Mouse (Mus musculus) CH12.LX (cell line): ENCODE results near the gene Ankrd27. TPM values are rescaled to one million over a fixed set of nuclear protein-coding genes. Genes with fewer than 3 reads are reported as not detected.
A peak's percentile ranks its signal among the peaks of the same experiment; 100 is the strongest.

Experiments used
- DNase-seq: peaks from one replicate; pipeline ENCODE4 v3.0.0-alpha.2; 2013; ENCODE audit errors: extremely low read depth
- H3K27ac ChIP-seq: 2 replicates; pipeline ENCODE4 v1.5.1; 2012; ENCODE audit warnings: low read depth, mild to moderate bottlenecking, control low read depth, moderate library complexity; ENCODE audit not compliant: insufficient read depth
- H3K27me3 ChIP-seq: replicated peaks from 2 replicates; pipeline ENCODE3; 2012; ENCODE audit warnings: inconsistent platforms
- H3K36me3 ChIP-seq, 2 experiments: replicated peaks in 1 of 2; 2 replicates each; pipeline versions ENCODE3 to v1.6.1; 2012; ENCODE audit warnings: inconsistent platforms in 1 of 2, low read length in 1 of 2, mild to moderate bottlenecking in 1 of 2, mixed read lengths in 1 of 2, moderate library complexity in 1 of 2; ENCODE audit not compliant: control insufficient read depth in 1 of 2, insufficient read depth in 1 of 2
- H3K4me1 ChIP-seq, 2 experiments: 2 replicates each; pipeline ENCODE4 v1.6.1; 2012; ENCODE audit warnings: inconsistent platforms in 1 of 2, moderate library complexity in 1 of 2; ENCODE audit not compliant: insufficient read depth in 2 of 2, control insufficient read depth in 1 of 2
- H3K4me2 ChIP-seq: 2 replicates; pipeline ENCODE4 v1.6.1; 2012; ENCODE audit warnings: low read depth, mild to moderate bottlenecking, control low read depth; ENCODE audit not compliant: poor library complexity, insufficient read depth, severe bottlenecking
- H3K4me3 ChIP-seq, 3 experiments: fragments of 150-350 bp in 1 of 3; sonication (generic) in 1 of 3; replicated peaks in 1 of 3; 2 replicates each; pipeline versions ENCODE3 to v1.5.1; 2011 to 2012; ENCODE audit warnings: low read depth in 2 of 3, low read length in 2 of 3, mild to moderate bottlenecking in 2 of 3, moderate library complexity in 2 of 3, control low read depth in 1 of 3, improper control_type of control experiment in 1 of 3, inconsistent platforms in 1 of 3, mixed read lengths in 1 of 3; ENCODE audit not compliant: poor library complexity in 1 of 3
- H3K79me2 ChIP-seq: replicated peaks from 2 replicates; pipeline ENCODE4 v1.6.1; 2012; ENCODE audit warnings: mild to moderate bottlenecking, moderate library complexity; ENCODE audit not compliant: control insufficient read depth, poor library complexity, insufficient read depth, severe bottlenecking; ENCODE audit errors: extremely low read depth
- H3K9ac ChIP-seq: 2 replicates; pipeline ENCODE4 v1.6.1; 2012; ENCODE audit warnings: low read depth, mild to moderate bottlenecking, control low read depth, moderate library complexity; ENCODE audit not compliant: insufficient read depth
- H3K9me3 ChIP-seq: replicated peaks from 2 replicates; pipeline ENCODE3; 2012; ENCODE audit warnings: low read length, inconsistent platforms, mixed read lengths
- CHD2 ChIP-seq: IDR thresholded peaks from 2 replicates; pipeline ENCODE4 v1.6.1; 2011; ENCODE audit warnings: low read length, improper control_type of control experiment
- CTCF ChIP-seq, 2 experiments: IDR thresholded peaks in 1 of 2; conservative IDR thresholded peaks in 1 of 2; 2 replicates each; pipeline ENCODE4 v1.5.1; 2011 to 2012; ENCODE audit warnings: low read depth in 2 of 2, low read length in 2 of 2, improper control_type of control experiment in 1 of 2, inconsistent platforms in 1 of 2, mild to moderate bottlenecking in 1 of 2, moderate library complexity in 1 of 2
- JUN ChIP-seq: IDR thresholded peaks from 2 replicates; pipeline ENCODE4 v1.6.1; 2011; ENCODE audit warnings: low read depth, mild to moderate bottlenecking, low read length, improper control_type of control experiment, moderate library complexity; ENCODE audit not compliant: insufficient read depth
- JUND ChIP-seq: conservative IDR thresholded peaks from 2 replicates; pipeline ENCODE4 v1.6.1; 2011; ENCODE audit warnings: low read depth, low read length, improper control_type of control experiment
- MAX ChIP-seq: IDR thresholded peaks from 2 replicates; pipeline ENCODE4 v1.6.1; 2011; ENCODE audit warnings: low read length, improper control_type of control experiment
- MXI1 ChIP-seq: IDR thresholded peaks from 2 replicates; pipeline ENCODE4 v1.6.1; 2011; ENCODE audit warnings: mild to moderate bottlenecking, low read depth, low read length, improper control_type of control experiment
- MYC ChIP-seq: IDR thresholded peaks from 2 replicates; pipeline ENCODE4 v1.6.1; 2011; ENCODE audit warnings: low read depth, mild to moderate bottlenecking, improper control_type of control experiment, low read length
- NELFE ChIP-seq: IDR thresholded peaks from 2 replicates; pipeline ENCODE4 v1.6.1; 2011; ENCODE audit warnings: low read depth, low read length, improper control_type of control experiment
- NRF1 ChIP-seq: IDR thresholded peaks from 2 replicates; pipeline ENCODE4 v1.6.1; 2014; ENCODE audit warnings: low read depth, mild to moderate bottlenecking, inconsistent platforms, low read length, improper control_type of control experiment, moderate library complexity
- PAX5 ChIP-seq: IDR thresholded peaks from 2 replicates; pipeline ENCODE4 v1.6.1; 2012; ENCODE audit warnings: low read length, inconsistent platforms, mixed read lengths
- POLR2AphosphoS2 ChIP-seq: IDR thresholded peaks from 2 replicates; pipeline ENCODE4 v1.6.1; 2011; ENCODE audit warnings: low read depth, low read length, improper control_type of control experiment
- RCOR1 ChIP-seq: conservative IDR thresholded peaks from 2 replicates; pipeline ENCODE4 v1.6.1; 2012; ENCODE audit warnings: low read depth, mild to moderate bottlenecking, inconsistent platforms, low read length, improper control_type of control experiment
- SMC3 ChIP-seq: IDR thresholded peaks from 2 replicates; pipeline ENCODE4 v1.6.1; 2011; ENCODE audit warnings: low read depth, low read length, improper control_type of control experiment
- TBP ChIP-seq: conservative IDR thresholded peaks from 2 replicates; pipeline ENCODE4 v1.6.1; 2011; ENCODE audit warnings: low read depth, low read length, improper control_type of control experiment
- UBTF ChIP-seq: IDR thresholded peaks from 2 replicates; pipeline ENCODE4 v1.6.1; 2012; ENCODE audit warnings: low read depth, mild to moderate bottlenecking, inconsistent platforms, low read length, improper control_type of control experiment, moderate library complexity
- USF2 ChIP-seq: conservative IDR thresholded peaks from 2 replicates; pipeline ENCODE4 v1.6.1; 2011; ENCODE audit warnings: low read depth, low read length, improper control_type of control experiment
- dilution Hi-C: fragments of 300-500 bp; cut with MboI; formaldehyde crosslinking; loops from 2 replicates; pipeline ENCODE4 v1.14.3; 2020; ENCODE audit warnings: low sequenced_read_pairs; ENCODE audit not compliant: extremely low pct_unique_long_range_greater_than_20kb, extremely low pct_ligation_motif_present
- in situ Hi-C: fragments of 300-500 bp; cut with MboI; formaldehyde crosslinking; loops from 3 replicates; pipeline ENCODE4 v1.14.3; 2019; ENCODE audit warnings: low sequenced_read_pairs, low pct_ligation_motif_present, low pct_unique_long_range_greater_than_20kb, mixed read lengths
- polyA plus RNA-seq: library from polyadenylated mRNA; unstranded; fragments of >175 nt; gene quantifications from 2 replicates; pipeline ENCODE4 v1.2.1, GENCODE M21; 2012; ENCODE audit warnings: low read depth; ENCODE audit not compliant: insufficient read length
- total RNA-seq, 2 experiments: library from RNA; depleted of rRNA; stranded (reverse); fragments of 300-350 nt in 1 of 2; fragments of >200 nt in 1 of 2; gene quantifications; 2 replicates each; pipeline ENCODE4 v1.2.3; 2012 to 2014

Gene Ankrd27
- total and polyA plus RNA-seq, 3 experiments, result 38.6 to 49.1 (median 39.0) TPM

- no peak overlapping the region for H3K9ac ChIP-seq
- TF ChIP-seq NRF1 (no peak), JUND (no peak), CTCF (conservative IDR thresholded peaks at IDR 0.05 in 1 of 2, IDR thresholded peaks at IDR 0.05 in 1 of 2; ENCODE audit: low read depth in 2 of 2, low read length in 2 of 2) (peak in 1 of 2 experiments; percentile 18; a peak in 1 of 4 replicates), PAX5 (no peak), CHD2 (no peak), MAX (no peak), UBTF (no peak), MYC (no peak)
- no peak overlapping the region for H3K4me2 ChIP-seq
- no peaks in the 10 kb centered on the region for H3K4me1 ChIP-seq
- in situ Hi-C loops, result loop anchor here (5.0 kb wide), 1 partner anchor 39 kb away; the partner anchor contains the start of genes Ankrd27 and Rgs9bp
- peaks cover 42 to 97% of the 10 kb centered on the region in 2 experiments for H3K36me3 ChIP-seq
- H3K9me3 ChIP-seq, result peaks cover 2% of the 10 kb centered on the region
- H3K79me2 ChIP-seq, result no peaks in the 10 kb centered on the region
- no peak overlapping the region for H3K27ac ChIP-seq
- DNase-seq, result no peak
- H3K27me3 ChIP-seq, result no peaks in the 10 kb centered on the region
- H3K4me3 ChIP-seq, result no peak overlapping the region
- dilution Hi-C loops, result no loop called here
Observed at GRCm38 (mm10) chr7:35626038-35626437, 40.0 kb downstream of the Ankrd27 start.

- dilution Hi-C loops (no loop called here), in situ Hi-C loops (loop anchor here (5.0 kb wide), 1 partner anchor 40 kb away; the partner anchor contains the start of genes Ankrd27 and Rgs9bp)
- DNase-seq, result no peak
- no peak overlapping the region for H3K4me2 ChIP-seq
- peaks cover 2% of the 10 kb centered on the region for H3K9me3 ChIP-seq
- H3K4me1 ChIP-seq, result no peaks in the 10 kb centered on the region
- H3K9ac ChIP-seq, result no peak overlapping the region
- no peak overlapping the region for H3K27ac ChIP-seq
- no peaks in the 10 kb centered on the region for H3K79me2 ChIP-seq
- no peak overlapping the region for H3K4me3 ChIP-seq
- no peak for TF ChIP-seq JUND
- no peak for TF ChIP-seq JUN
- TF ChIP-seq POLR2AphosphoS2, result no peak
- no peak for TF ChIP-seq NELFE
- TF ChIP-seq RCOR1, result no peak
- no peak for TF ChIP-seq MAX
- no peak for TF ChIP-seq MXI1
- no peak for TF ChIP-seq USF2
- no peak for TF ChIP-seq TBP
- TF ChIP-seq SMC3, result no peak
- TF ChIP-seq CTCF (conservative IDR thresholded peaks at IDR 0.05 in 1 of 2, IDR thresholded peaks at IDR 0.05 in 1 of 2; ENCODE audit: low read depth in 2 of 2, low read length in 2 of 2), result no peak
- TF ChIP-seq, all 38 proteins: peak for 0
- Histone ChIP-seq H3K27me3 (no peaks in the 10 kb centered on the region), H3K36me3 (peaks cover 40 to 94% of the 10 kb centered on the region in 2 experiments)
Observed at GRCm38 (mm10) chr7:35627371-35627770, 41.3 kb downstream of the Ankrd27 start.
